Mouse (Mus musculus) bone marrow, adult 2 months (tissue): Measurements from ENCODE around the gene Slx4ip. TPM values are rescaled to one million over a fixed set of nuclear protein-coding genes. Genes with fewer than 3 reads are reported as not detected.

Source experiments
- H3K27ac ChIP-seq: fragments of 200-500 bp; 2 replicates; pipeline ENCODE4 v1.5.1; 2012; ENCODE audit warnings: low read depth, mild to moderate bottlenecking, control low read depth, inconsistent platforms, low read length; ENCODE audit not compliant: control insufficient read depth, poor library complexity, insufficient read depth
- H3K4me1 ChIP-seq: fragments of 200-500 bp; 2 replicates; pipeline ENCODE4 v1.6.1; 2011; ENCODE audit warnings: low read length; ENCODE audit not compliant: control insufficient read depth, insufficient read depth
- H3K4me3 ChIP-seq: fragments of 200-500 bp; replicated peaks from 2 replicates; pipeline ENCODE3; 2011; ENCODE audit warnings: mild to moderate bottlenecking, low read depth, low read length, control low read depth; ENCODE audit not compliant: control insufficient read depth
- CTCF ChIP-seq: fragments of 200-500 bp; IDR thresholded peaks from 2 replicates; pipeline ENCODE4 v1.5.1; 2011; ENCODE audit warnings: low read length, control low read depth; ENCODE audit not compliant: control insufficient read depth, insufficient read depth
- POLR2A ChIP-seq: fragments of 200-500 bp; IDR thresholded peaks from 2 replicates; pipeline ENCODE4 v1.6.1; 2011; ENCODE audit warnings: low read depth, mild to moderate bottlenecking, control low read depth, low read length, borderline replicate concordance; ENCODE audit not compliant: control insufficient read depth
- WGBS: fragments of 180-500 bp; shearing (Covaris S2); methylation state at CpG from one replicate; pipeline ENCODE4 v1.1.7; 2018; 5-methylcytosine and 5-hydroxymethylcytosine counted together
- polyA plus RNA-seq: library from polyadenylated mRNA; stranded (reverse); fragments of >200 nt; gene quantifications from 2 replicates; pipeline ENCODE4 v1.2.4, GENCODE M21; 2011; ENCODE audit warnings: low replicate concordance; ENCODE audit not compliant: missing spikeins, insufficient read depth, insufficient read length

Slx4ip gene
- polyA plus RNA-seq, 1 experiment = 5.0 TPM

DNA sequence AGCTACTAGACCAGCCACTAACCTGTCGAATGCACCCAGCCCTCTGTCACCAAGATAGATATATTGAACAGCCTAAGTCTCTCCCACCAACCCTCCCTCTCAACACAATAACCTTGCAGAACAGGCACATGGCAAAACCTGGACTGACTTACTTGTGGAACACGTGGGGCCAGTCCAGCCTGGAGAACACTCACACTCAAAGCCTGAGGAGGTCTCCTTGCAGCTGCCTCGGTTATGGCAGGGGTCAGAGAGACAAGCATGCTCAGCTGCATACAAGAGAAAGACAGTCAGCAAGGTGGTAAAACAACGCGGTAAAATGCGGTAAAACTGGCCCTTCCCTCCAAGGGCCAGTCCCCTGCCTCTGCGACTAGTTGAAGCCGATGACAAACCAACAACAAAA is 203.3 kb downstream of the Slx4ip start:
- no peaks in the 10 kb centered on the region for H3K4me1 ChIP-seq
- WGBS = 85% methylated on average over 8 of the region's 8 CpGs

GRCm38 (mm10) chr2:137096981-137097460 is 206.0 kb downstream of the Slx4ip start:
- H3K4me3 ChIP-seq = no peak overlapping the region
- 76% methylated on average over 5 of the region's 5 CpGs for WGBS
- H3K27ac ChIP-seq = no peak overlapping the region
- no peak for TF ChIP-seq POLR2A
- no peaks in the 10 kb centered on the region for H3K4me1 ChIP-seq

More for the DNA sequence above, 203.3 kb downstream of the Slx4ip start:
- H3K27ac ChIP-seq = no peak overlapping the region
- H3K4me3 ChIP-seq = no peak overlapping the region
- TF ChIP-seq CTCF = no peak
- TF ChIP-seq POLR2A = no peak

DNA sequence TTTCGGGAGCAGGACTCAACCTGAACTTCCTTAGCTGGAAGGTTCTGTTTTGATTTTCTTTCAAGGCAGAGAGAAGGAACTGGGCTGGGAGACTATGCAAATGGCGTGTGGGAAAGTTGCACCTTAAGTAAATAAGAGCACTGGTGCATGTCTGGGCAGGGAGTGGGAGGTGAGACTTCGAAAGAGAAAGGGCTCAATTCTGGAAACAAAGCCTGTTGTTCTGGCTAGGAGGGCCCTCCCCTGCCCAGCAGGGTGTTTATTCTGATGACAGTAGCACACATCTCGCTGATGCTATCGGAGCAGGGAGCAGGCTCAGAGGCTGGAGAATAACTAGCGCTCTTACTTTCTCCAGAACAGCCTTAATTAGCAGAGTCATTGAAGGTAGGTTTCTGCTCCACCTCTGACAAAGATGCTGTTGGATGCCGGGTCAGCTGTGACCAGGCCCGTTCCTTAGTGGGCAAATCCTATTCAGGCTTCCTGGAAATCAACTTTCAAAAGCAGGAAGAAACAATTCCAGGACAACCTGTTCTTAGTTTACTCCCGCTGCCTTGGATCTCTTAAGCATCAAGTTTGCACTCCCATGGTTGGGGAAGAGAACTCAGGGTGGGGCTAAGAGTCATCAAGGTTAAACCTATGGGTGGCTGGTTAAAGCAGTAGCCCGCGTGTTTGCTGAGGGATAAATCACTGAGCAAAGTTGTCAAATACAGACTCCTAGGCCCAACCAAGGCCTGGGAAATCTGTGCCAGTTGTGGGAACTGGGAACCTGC is 207.4 kb downstream of the Slx4ip start:
- TF ChIP-seq CTCF (no peak), POLR2A (no peak)
- Histone ChIP-seq H3K4me3 (no peak overlapping the region), H3K4me1 (no peaks in the 10 kb centered on the region), H3K27ac (no peak overlapping the region)
- 78% methylated on average over 11 of the region's 11 CpGs for WGBS

DNA sequence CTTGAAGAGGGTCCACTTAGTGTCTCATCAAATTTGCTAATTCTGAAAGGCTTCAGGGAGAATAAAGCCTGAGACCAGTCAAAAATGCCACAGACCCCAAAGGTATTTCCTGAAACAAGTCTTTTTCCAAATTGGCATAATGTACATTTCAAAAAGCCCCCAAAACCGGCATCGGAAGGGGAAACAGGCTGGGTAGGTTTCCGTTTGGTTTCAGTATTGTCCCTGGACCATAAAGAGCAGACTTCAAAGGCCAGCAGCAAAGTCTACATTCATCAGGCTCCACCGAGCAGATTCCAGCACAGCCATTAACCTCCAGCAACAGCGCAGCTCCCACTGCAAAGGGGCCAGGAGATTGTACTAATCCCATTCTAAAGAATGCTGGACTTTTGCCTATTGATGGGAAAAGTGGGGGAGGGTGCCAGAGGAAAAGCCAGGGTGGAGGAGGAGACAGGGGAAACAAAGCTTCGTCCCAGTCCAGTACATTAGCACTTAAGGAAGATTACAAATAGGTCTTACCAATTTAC is 208.3 kb downstream of the Slx4ip start:
- WGBS = 64% methylated on average over 6 of the region's 6 CpGs
- no peak for TF ChIP-seq CTCF
- no peak for TF ChIP-seq POLR2A
- Histone ChIP-seq H3K4me1 (no peaks in the 10 kb centered on the region), H3K4me3 (no peak overlapping the region), H3K27ac (no peak overlapping the region)

DNA sequence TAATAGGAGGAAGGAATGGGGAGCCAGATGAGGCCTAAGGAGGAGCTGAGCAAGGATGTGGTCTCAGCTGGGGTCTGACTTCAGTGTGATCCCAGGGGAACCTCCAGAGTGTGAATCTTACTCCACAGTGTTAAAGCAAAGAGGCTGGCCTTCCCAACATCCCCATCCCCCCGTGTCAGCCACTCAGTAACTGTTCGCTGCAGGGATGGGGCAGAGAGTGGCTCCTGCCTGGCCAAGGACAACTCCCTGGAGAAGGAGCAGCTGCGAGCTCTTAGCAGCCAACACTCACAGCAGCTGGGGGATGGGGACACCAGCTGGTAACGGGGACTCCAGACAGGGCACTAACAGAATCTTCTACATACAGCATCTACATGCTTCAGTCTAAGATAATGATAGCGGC is 210.1 kb downstream of the Slx4ip start:
- Histone ChIP-seq H3K4me1 (no peaks in the 10 kb centered on the region), H3K4me3 (no peak overlapping the region), H3K27ac (no peak overlapping the region; the same call in 1 of the 2 replicates)
- WGBS = 67% methylated on average over 5 of the region's 5 CpGs
- TF ChIP-seq POLR2A (no peak), CTCF (no peak)

- TF ChIP-seq CTCF = no peak
- 78% methylated on average over 4 of the region's 4 CpGs for WGBS
- H3K4me1 ChIP-seq = no peaks in the 10 kb centered on the region
- H3K27ac ChIP-seq = no peak overlapping the region
- H3K4me3 ChIP-seq = no peak overlapping the region
These were observed 216.2 kb downstream of the Slx4ip start for GRCm38 (mm10) chr2:137107203-137107602.

- Histone ChIP-seq H3K4me3 (no peak overlapping the region), H3K4me1 (no peaks in the 10 kb centered on the region), H3K27ac (no peak overlapping the region)
- TF ChIP-seq CTCF (no peak), POLR2A (no peak)
- 73% methylated on average over 8 of the region's 8 CpGs for WGBS
These were observed 216.9 kb downstream of the Slx4ip start for GRCm38 (mm10) chr2:137107946-137108345.

- Histone ChIP-seq H3K4me3 (no peak overlapping the region), H3K4me1 (no peaks in the 10 kb centered on the region), H3K27ac (no peak overlapping the region)
- TF ChIP-seq POLR2A = no peak
- TF ChIP-seq CTCF = no peak
- 48% methylated on average over 15 of the region's 15 CpGs for WGBS
These were observed 218.5 kb downstream of the Slx4ip start for GRCm38 (mm10) chr2:137109321-137110213.
